Mouse (Mus musculus) CD4-positive, CD25-positive, alpha-beta regulatory T cell (primary cell): ENCODE results near the gene Ppm1e. TPM values are rescaled to one million over a fixed set of nuclear protein-coding genes. Genes with fewer than 3 reads are reported as not detected.

Experiments used
- polyA plus RNA-seq: library from polyadenylated mRNA; unstranded; fragments of 100-300 nt; shearing (Covaris generic); gene quantifications from one replicate; pipeline ENCODE4 v1.2.1, GENCODE M21; 2017

Ppm1e gene
- 0.30 TPM for polyA plus RNA-seq

DNA sequence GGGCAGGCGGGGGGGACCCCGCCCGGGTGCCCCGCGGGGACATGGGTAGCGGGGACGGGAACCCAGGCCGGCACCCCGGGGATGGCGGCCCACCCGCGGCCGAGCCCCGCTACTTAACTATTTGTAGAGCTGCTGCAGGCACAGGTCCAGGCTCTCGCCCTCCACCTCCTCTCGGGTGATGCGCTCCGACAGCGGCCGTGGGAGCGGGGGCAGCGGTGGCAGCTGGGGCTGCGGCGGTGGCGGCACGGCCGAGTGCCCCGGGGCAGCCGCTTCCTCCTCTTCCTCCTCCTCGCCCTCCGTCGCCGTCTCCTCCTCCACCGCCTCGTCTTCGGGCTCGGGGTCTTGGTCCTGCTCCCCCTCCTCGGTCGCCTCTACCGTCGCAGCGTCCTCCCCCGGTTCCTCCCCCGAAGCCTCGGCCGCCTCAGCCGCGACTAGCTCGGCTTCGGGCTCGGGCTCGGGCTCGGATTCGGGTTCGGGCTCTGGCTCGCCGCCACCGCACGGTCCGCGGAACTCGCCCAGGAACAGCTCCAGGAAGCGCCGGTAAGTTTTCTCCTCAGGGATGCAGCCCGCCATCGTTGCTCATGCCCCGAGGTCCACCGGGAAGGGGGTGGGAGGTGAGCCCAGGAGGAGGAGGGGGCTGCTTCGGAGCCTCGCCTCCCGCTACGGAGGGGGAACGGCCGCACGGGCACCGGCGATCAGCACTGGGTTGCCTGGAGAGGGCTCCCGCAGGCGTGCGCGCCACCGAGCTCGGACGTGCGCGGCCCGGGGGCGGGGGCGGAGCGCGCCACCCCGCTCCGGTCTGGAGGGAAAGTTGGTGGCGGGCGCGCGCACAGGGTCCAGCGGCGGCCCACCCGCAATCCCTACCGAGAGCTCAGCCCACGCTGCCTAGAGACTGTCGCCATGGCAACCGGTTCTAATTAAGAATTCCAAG is at the start of gene Ppm1e:
Gene Ppm1e (minus strand): TSS at position 693 of the 931 bp plus-strand sequence.

DNA sequence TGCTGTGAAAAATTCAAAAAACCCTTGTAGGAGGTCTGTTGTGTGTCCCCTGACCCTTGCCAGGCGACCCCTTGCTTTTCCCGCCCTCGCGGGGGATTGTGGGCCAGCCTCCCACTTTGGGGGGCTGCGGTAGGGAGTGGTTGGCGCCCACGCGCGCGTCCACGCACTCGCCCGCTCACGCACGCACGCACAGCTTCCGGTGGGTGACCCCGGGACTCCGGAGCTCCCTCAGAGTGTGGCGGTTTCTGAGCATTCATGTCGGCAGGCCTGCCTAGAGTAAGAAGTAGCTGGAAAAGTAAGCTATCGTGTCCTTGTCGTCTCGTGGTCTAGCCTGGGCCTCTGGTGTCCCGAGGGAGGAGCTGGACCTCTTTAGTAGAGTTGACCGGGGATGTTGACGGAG is 46.1 kb upstream of the Ppm1e start, which contains the start of the genes Rad51c and Tex14:
Gene Rad51c (minus strand): TSS at position 79 of the 400 bp plus-strand sequence.
Gene Tex14 (plus strand): TSS at position 190 of the 400 bp plus-strand sequence.

Other genes with a start within 250 kb of the Ppm1e start
- 11.8 TPM for gene Ska2, start 249.8 kb downstream of the Ppm1e start, polyA plus RNA-seq
- 14.5 TPM for gene Trim37, start 231.9 kb downstream of the Ppm1e start, polyA plus RNA-seq
- 0.92 TPM for gene Rad51c, start 45.9 kb upstream of the Ppm1e start, polyA plus RNA-seq
- 0.54 TPM for gene Tex14, start 46.0 kb upstream of the Ppm1e start, polyA plus RNA-seq
- gene Gm11492, start 207.6 kb upstream of the Ppm1e start, polyA plus RNA-seq = not detected
- gene Sept4, start 209.9 kb upstream of the Ppm1e start, polyA plus RNA-seq = 2.0 TPM
- gene Mtmr4, start 233.1 kb upstream of the Ppm1e start, polyA plus RNA-seq = 28.4 TPM